Mouse (Mus musculus) bone marrow macrophage, adult 2 months (primary cell): ENCODE results near the gene Crybb3.

Experiments used
- CTCF ChIP-seq: IDR thresholded peaks from 2 replicates; pipeline ENCODE4 v1.5.1; 2012; ENCODE audit warnings: low read depth, mild to moderate bottlenecking, low read length, moderate library complexity
- POLR2A ChIP-seq: IDR thresholded peaks from 2 replicates; pipeline ENCODE4 v1.6.1; 2012; ENCODE audit warnings: mild to moderate bottlenecking, low read depth, low read length, borderline replicate concordance

DNA sequence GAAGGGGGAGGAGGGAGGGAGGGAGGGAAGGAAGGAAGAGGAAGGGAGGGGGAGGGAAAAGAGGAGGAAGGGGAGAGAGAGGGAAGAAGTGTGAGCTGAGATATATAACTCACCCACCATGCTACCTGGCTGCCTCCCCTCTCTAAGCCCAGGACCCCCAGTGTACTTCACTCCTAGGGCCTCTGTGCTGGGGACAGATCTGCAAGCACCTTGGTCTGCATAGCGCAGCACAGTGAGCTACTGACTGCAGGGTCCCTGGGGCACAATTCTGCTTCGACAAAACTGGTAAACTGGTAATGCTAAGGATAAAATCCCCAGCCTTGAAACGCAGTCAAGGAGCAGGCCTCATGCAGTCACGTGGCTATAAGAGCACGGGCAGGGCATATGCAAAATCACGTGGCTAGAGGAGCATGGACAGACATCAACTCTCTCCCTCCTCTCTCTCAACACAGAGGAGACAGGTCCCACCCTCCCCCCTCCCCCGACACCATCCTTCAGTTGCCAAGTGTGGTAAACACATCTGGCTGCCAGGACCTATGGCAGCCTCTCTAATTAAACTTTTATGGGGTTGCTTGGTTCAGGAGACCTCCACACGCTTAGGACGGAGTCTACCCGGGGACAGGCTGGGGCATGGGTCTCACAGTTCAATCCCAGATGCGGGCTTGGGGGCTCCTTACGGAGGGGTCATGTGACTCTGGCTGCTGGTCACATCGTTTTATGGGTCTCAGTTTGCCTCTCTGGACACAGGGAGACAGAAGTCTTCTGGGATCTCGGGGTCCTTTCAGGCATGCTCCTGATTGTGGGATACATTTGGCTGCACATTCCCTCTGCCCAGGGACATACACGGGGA, 39.6 kb upstream of the Crybb3 start:
- no peak for TF ChIP-seq POLR2A
- no peak for TF ChIP-seq CTCF
